Comparison of ENCODE assay signal across 15 mouse cellular contexts in genomic region chr6:114414510-114414909, GRCm38 (mm10). TPM values are rescaled to one million over a fixed set of nuclear protein-coding genes. Genes with fewer than 3 reads are reported as not detected.
DNase-seq lines count a peak whose midpoint lies in the region; ATAC-seq lines count a peak whose summit lies in the region.
"Had no signal": no experiment of that assay in that cellular context is flagged by ENCODE, and none has a peak within 500 bp of the region (broad histone marks: within the 10 kb centered on the region; RNA-seq: fewer than 3 reads in every experiment).

No protein-coding gene starts in this region.

- no peak overlapping the region for H3K4me3 ChIP-seq in hindbrain, embryonic 12.5 days
- H3K4me3 ChIP-seq in midbrain, embryonic 15.5 days: no peak overlapping the region

- H3K27me3 ChIP-seq in hindbrain, embryonic 12.5 days: peaks cover 4% of the 10 kb centered on the region; the same call in 1 of the 2 replicates
- H3K27me3 ChIP-seq in midbrain, embryonic 15.5 days (replicated peaks): no peaks in the 10 kb centered on the region

- no peak overlapping the region for H3K9ac ChIP-seq in hindbrain, embryonic 12.5 days
- no peak overlapping the region for H3K9ac ChIP-seq in midbrain, embryonic 15.5 days
- H3K9ac ChIP-seq: liver, embryonic 14.5 days had no signal

- WGBS in hindbrain, embryonic 12.5 days: 35% methylated on average over 8 of the region's 8 CpGs
- 29% methylated on average over 7 of the region's 8 CpGs for WGBS in midbrain, embryonic 15.5 days

- no peaks in the 10 kb centered on the region for H3K36me3 ChIP-seq in hindbrain, embryonic 12.5 days
- H3K36me3 ChIP-seq in midbrain, embryonic 15.5 days (replicated peaks): no peaks in the 10 kb centered on the region

- H3K4me1 ChIP-seq in hindbrain, embryonic 12.5 days: peaks cover 7% of the 10 kb centered on the region
- H3K4me1 ChIP-seq in midbrain, embryonic 15.5 days: no peaks in the 10 kb centered on the region

- peak; percentile 76 for ATAC-seq in hindbrain, embryonic 12.5 days (ENCODE audit: low FRiP score)
- peak; percentile 65 for ATAC-seq in midbrain, embryonic 15.5 days (replicated peaks)
- ATAC-seq: CD4-positive, CD25-positive, alpha-beta regulatory T cell, adult 4 months had no signal

- no peak overlapping the region for H3K4me2 ChIP-seq in hindbrain, embryonic 12.5 days (replicated peaks)
- no peak overlapping the region for H3K4me2 ChIP-seq in midbrain, embryonic 15.5 days

- H3K27ac ChIP-seq in hindbrain, embryonic 12.5 days: no peak overlapping the region
- no peak overlapping the region for H3K27ac ChIP-seq in midbrain, embryonic 15.5 days
- H3K27ac ChIP-seq: liver, embryonic 14.5 days had no signal

- H3K9me3 ChIP-seq in hindbrain, embryonic 12.5 days (replicated peaks): no peaks in the 10 kb centered on the region
- no peaks in the 10 kb centered on the region for H3K9me3 ChIP-seq in midbrain, embryonic 15.5 days

- peak; percentile 30 for DNase-seq in layer of hippocampus, adult 9-11 months
- DNase-seq in layer of hippocampus, postnatal 10 days (ENCODE audit: low spot score in 2 of 2): no peak
- peak; percentile 60 for DNase-seq in Muller cell, postnatal 12 days (ENCODE audit: inconsistent ontology term)
- no peak for DNase-seq in embryo, embryonic 10 days (ENCODE audit: low spot score)
- DNase-seq in ovary, adult 18-20 months (ENCODE audit: low spot score): no peak
- DNase-seq: cerebellum, adult 2 months; heart, adult 11 months; heart, postnatal 10 days; kidney, adult 11 months; kidney, postnatal 4 days; lung, postnatal 14 days had no signal

RNA-seq across cellular contexts. Expression of gene Hrh1, which starts 16.8 kb away (rescaled TPM):
- 1 to 10 TPM; 3.7 to 5.9 TPM for total RNA-seq in layer of hippocampus, postnatal 10 days (2021)
- polyA plus RNA-seq in hindbrain, embryonic 12.5 days (2016; fragmentation: Nextera tagmentation; extraction: Ambion mirVana): 0.50 and 0.64 TPM in 2 replicates
- 0.89 and 0.93 TPM in 2 replicates for polyA plus RNA-seq in midbrain, embryonic 15.5 days (2015; fragmentation: Nextera tagmentation; extraction: Ambion mirVana)
- polyA plus RNA-seq: CD4-positive, CD25-positive, alpha-beta regulatory T cell, adult 4 months had no signal

Comparison
In these comparisons a context has a peak if more than half of its experiments do, and no peak if none do; other contexts are left out.
1. DNase-seq: peak in layer of hippocampus, adult 9-11 months (single experiment) and Muller cell, postnatal 12 days (single experiment); none in layer of hippocampus, postnatal 10 days (0 of 2), embryo, embryonic 10 days (single experiment) and ovary, adult 18-20 months (single experiment).